Mouse (Mus musculus): ENCODE results near the gene Eif4a1.

DNA sequence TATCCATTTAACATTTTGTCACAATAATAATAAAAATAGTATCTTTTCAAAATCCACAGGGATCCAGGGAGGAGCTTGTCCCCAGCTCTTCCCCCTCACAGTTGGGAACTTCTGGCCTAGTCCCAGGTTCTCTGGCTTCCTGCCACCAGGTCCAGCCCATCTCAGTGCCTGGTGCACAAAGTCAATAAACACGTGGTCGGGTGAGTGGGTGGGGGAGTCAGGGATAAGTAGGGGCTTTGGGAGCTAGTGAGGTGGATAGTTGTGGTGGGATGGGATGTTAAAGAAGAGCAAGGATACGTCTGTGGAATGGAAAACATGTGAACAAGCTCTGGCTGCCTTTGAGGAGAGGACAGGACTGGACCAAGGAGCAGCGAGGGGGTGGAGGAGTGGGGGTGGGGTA is 14.2 kb upstream of the Eif4a1 start:
- TF ChIP-seq POLR2A (IDR thresholded peaks at IDR 0.05; ENCODE audit: borderline replicate concordance, low read depth, low read length) (no peak), CTCF (IDR thresholded peaks at IDR 0.05; ENCODE audit: low read depth, low read length) (no peak)

Data from bone marrow macrophage, adult 2 months (primary cell).